Mouse (Mus musculus): Measurements from ENCODE around the gene Prkag1. TPM values are rescaled to one million over a fixed set of nuclear protein-coding genes. Genes with fewer than 3 reads are reported as not detected.

Prkag1 gene
- polyA plus RNA-seq, 1 experiment = 51.0 TPM

DNA sequence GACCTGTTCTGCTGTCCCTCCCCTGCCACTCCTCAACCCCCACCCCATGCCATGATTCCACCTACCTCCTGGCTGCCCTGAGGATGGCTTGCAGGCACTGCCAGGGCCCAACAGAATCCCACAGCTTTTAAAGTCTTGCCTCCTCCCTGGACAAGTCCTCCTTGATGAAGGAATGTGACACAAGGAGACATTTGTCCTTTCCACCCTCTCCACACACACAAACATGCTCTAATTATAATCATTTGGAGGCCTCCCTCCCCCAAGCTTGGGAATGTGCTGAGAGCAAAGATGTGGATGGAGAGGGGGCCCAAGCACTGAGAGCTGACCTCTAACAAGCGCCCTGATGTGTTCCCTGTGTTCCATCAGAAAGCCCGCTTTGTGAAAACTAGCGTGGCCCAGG is 21.9 kb downstream of the Prkag1 start, which contains the start of gene Ddn:
Gene Ddn (minus strand): TSS at position 101 of the 400 bp plus-strand sequence.
- H3K27ac ChIP-seq (ENCODE audit: insufficient read depth, low read length) = no peak within 1 kb of the TSS
- H3K4me1 ChIP-seq (ENCODE audit: control insufficient read depth, insufficient read depth, low read length) = no peaks in the 10 kb centered on the region
- no peak for TF ChIP-seq CTCF (IDR thresholded peaks at IDR 0.05; ENCODE audit: low read depth, low read length)
- no peak for TF ChIP-seq EP300 (IDR thresholded peaks at IDR 0.05; ENCODE audit: insufficient read depth, low read depth, low read length)
- TF ChIP-seq POLR2A (IDR thresholded peaks at IDR 0.05; ENCODE audit: insufficient read depth, low read length) = no peak
- no peaks in the 10 kb centered on the region for H3K9me3 ChIP-seq (replicated peaks; ENCODE audit: control insufficient read depth, insufficient read depth, low read length, poor library complexity, severe bottlenecking)
- H3K36me3 ChIP-seq (ENCODE audit: control insufficient read depth, insufficient read depth, low read length, poor library complexity, severe bottlenecking) = no peaks in the 10 kb centered on the region
- no peak within 1 kb of the TSS for H3K4me3 ChIP-seq (ENCODE audit: low read depth, low read length)
- H3K27me3 ChIP-seq (ENCODE audit: control insufficient read depth, insufficient read depth, low read length, poor library complexity, severe bottlenecking) = peaks cover 8% of the 10 kb centered on the region; the same call in 1 of the 2 replicates
- H3K9ac ChIP-seq (ENCODE audit: low read depth, poor library complexity, severe bottlenecking) = no peak within 1 kb of the TSS

DNA sequence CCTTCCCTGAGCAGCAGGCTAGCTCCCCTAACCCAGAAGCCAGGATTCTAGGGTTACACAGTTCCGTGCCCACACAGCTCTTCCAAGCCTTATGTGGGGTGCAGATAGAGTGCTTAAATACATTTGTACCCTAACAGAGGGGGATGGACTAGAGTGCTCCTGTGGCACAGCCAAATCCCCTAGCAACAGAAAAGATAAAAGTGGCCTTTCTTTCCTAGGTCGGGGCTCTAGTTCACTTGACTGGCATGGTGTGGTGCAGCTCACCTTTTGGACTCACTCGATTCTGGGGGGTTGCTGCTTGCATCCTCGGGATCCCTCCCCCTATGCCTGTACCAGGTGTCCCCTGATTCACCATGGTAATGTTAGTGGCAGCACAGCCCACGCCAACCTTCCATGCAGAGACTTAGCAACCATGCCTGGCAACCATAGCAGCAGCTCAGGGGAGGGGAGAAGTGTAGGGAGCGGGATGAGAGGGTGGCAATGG is 22.6 kb downstream of the Prkag1 start:
- H3K27me3 ChIP-seq (ENCODE audit: control insufficient read depth, insufficient read depth, low read length, poor library complexity, severe bottlenecking) = peaks cover 8% of the 10 kb centered on the region; the same call in 1 of the 2 replicates
- H3K9me3 ChIP-seq (replicated peaks; ENCODE audit: control insufficient read depth, insufficient read depth, low read length, poor library complexity, severe bottlenecking) = no peaks in the 10 kb centered on the region
- no peak overlapping the region for H3K4me3 ChIP-seq (ENCODE audit: low read depth, low read length)
- H3K36me3 ChIP-seq (ENCODE audit: control insufficient read depth, insufficient read depth, low read length, poor library complexity, severe bottlenecking) = no peaks in the 10 kb centered on the region
- H3K9ac ChIP-seq (ENCODE audit: low read depth, poor library complexity, severe bottlenecking) = no peak overlapping the region
- H3K4me1 ChIP-seq (ENCODE audit: control insufficient read depth, insufficient read depth, low read length) = no peaks in the 10 kb centered on the region
- no peak overlapping the region for H3K27ac ChIP-seq (ENCODE audit: insufficient read depth, low read length)
- TF ChIP-seq POLR2A (IDR thresholded peaks at IDR 0.05; ENCODE audit: insufficient read depth, low read length) = no peak
- no peak for TF ChIP-seq CTCF (IDR thresholded peaks at IDR 0.05; ENCODE audit: low read depth, low read length)
- TF ChIP-seq EP300 (IDR thresholded peaks at IDR 0.05; ENCODE audit: insufficient read depth, low read depth, low read length) = no peak

GRCm38 (mm10) chr15:98807895-98808650 is 23.2 kb downstream of the Prkag1 start:
- Histone ChIP-seq H3K9ac (ENCODE audit: low read depth, poor library complexity, severe bottlenecking) (0 out of 2 replicates have a peak overlapping the region, but pooled peaks have one; percentile 43), H3K4me1 (ENCODE audit: control insufficient read depth, insufficient read depth, low read length) (no peaks in the 10 kb centered on the region), H3K27ac (ENCODE audit: insufficient read depth, low read length) (no peak overlapping the region), H3K36me3 (ENCODE audit: control insufficient read depth, insufficient read depth, low read length, poor library complexity, severe bottlenecking) (no peaks in the 10 kb centered on the region), H3K27me3 (ENCODE audit: control insufficient read depth, insufficient read depth, low read length, poor library complexity, severe bottlenecking) (peaks cover 11% of the 10 kb centered on the region; the same call in 1 of the 2 replicates), H3K9me3 (replicated peaks; ENCODE audit: control insufficient read depth, insufficient read depth, low read length, poor library complexity, severe bottlenecking) (no peaks in the 10 kb centered on the region), H3K4me3 (ENCODE audit: low read depth, low read length) (peak overlapping the region; percentile 19)
- TF ChIP-seq CTCF (IDR thresholded peaks at IDR 0.05; ENCODE audit: low read depth, low read length) (no peak), EP300 (IDR thresholded peaks at IDR 0.05; ENCODE audit: insufficient read depth, low read depth, low read length) (no peak)

GRCm38 (mm10) chr15:98806809-98807770 is 24.2 kb downstream of the Prkag1 start:
- Histone ChIP-seq H3K27me3 (ENCODE audit: control insufficient read depth, insufficient read depth, low read length, poor library complexity, severe bottlenecking) (peaks cover 11% of the 10 kb centered on the region; the same call in 1 of the 2 replicates), H3K4me1 (ENCODE audit: control insufficient read depth, insufficient read depth, low read length) (no peaks in the 10 kb centered on the region), H3K27ac (ENCODE audit: insufficient read depth, low read length) (no peak overlapping the region), H3K4me3 (ENCODE audit: low read depth, low read length) (peak overlapping the region; percentile 37), H3K36me3 (ENCODE audit: control insufficient read depth, insufficient read depth, low read length, poor library complexity, severe bottlenecking) (no peaks in the 10 kb centered on the region), H3K9ac (ENCODE audit: low read depth, poor library complexity, severe bottlenecking) (peak overlapping the region; percentile 43; the same call in 1 of the 2 replicates), H3K9me3 (replicated peaks; ENCODE audit: control insufficient read depth, insufficient read depth, low read length, poor library complexity, severe bottlenecking) (no peaks in the 10 kb centered on the region)
- no peak for TF ChIP-seq EP300 (IDR thresholded peaks at IDR 0.05; ENCODE audit: insufficient read depth, low read depth, low read length)
- no peak for TF ChIP-seq POLR2A (IDR thresholded peaks at IDR 0.05; ENCODE audit: insufficient read depth, low read length)

GRCm38 (mm10) chr15:98806071-98806808 is 25.1 kb downstream of the Prkag1 start:
- H3K9me3 ChIP-seq (replicated peaks; ENCODE audit: control insufficient read depth, insufficient read depth, low read length, poor library complexity, severe bottlenecking) = no peaks in the 10 kb centered on the region
- TF ChIP-seq EP300 (IDR thresholded peaks at IDR 0.05; ENCODE audit: insufficient read depth, low read depth, low read length) (no peak), POLR2A (IDR thresholded peaks at IDR 0.05; ENCODE audit: insufficient read depth, low read length) (no peak), CTCF (IDR thresholded peaks at IDR 0.05; ENCODE audit: low read depth, low read length) (no peak)
- H3K27ac ChIP-seq (ENCODE audit: insufficient read depth, low read length) = no peak overlapping the region
- H3K9ac ChIP-seq (ENCODE audit: low read depth, poor library complexity, severe bottlenecking) = peak overlapping the region; percentile 43
- peaks cover 11% of the 10 kb centered on the region; the same call in 1 of the 2 replicates for H3K27me3 ChIP-seq (ENCODE audit: control insufficient read depth, insufficient read depth, low read length, poor library complexity, severe bottlenecking)
- peak overlapping the region; percentile 42 for H3K4me3 ChIP-seq (ENCODE audit: low read depth, low read length)
- no peaks in the 10 kb centered on the region for H3K4me1 ChIP-seq (ENCODE audit: control insufficient read depth, insufficient read depth, low read length)
- no peaks in the 10 kb centered on the region for H3K36me3 ChIP-seq (ENCODE audit: control insufficient read depth, insufficient read depth, low read length, poor library complexity, severe bottlenecking)
